Mouse (Mus musculus) neural tube, embryonic 15.5 days (tissue): ENCODE measurements around the gene Phf14. TPM values are rescaled to one million over a fixed set of nuclear protein-coding genes. Genes with fewer than 3 reads are reported as not detected.
A peak's percentile ranks its signal among the peaks of the same experiment; 100 is the strongest.
"Not testable (repeated sequence)": the region's sequence is repeated elsewhere in the genome, so short reads cannot be mapped to it uniquely, and the experiment has no call there.

Source experiments
- ATAC-seq: fragments of 200-750 bp; cut with Nextera tagmentation; 2 replicates; pipeline ENCODE4 v1.8.0; 2017; ENCODE audit warnings: mild to moderate bottlenecking, moderate TSS enrichment, moderate library complexity; ENCODE audit not compliant: low FRiP score
- H3K27ac ChIP-seq: fragments of 300-500 bp; sonication (generic); replicated peaks from 2 replicates; pipeline ENCODE4 v1.5.1; 2015; ENCODE audit warnings: mild to moderate bottlenecking, inconsistent platforms
- H3K27me3 ChIP-seq: fragments of 300-500 bp; sonication (generic); replicated peaks from 2 replicates; pipeline ENCODE4 v1.6.1; 2015; ENCODE audit warnings: inconsistent platforms
- H3K36me3 ChIP-seq: fragments of 300-500 bp; sonication (generic); 2 replicates; pipeline ENCODE4 v1.6.1; 2015; ENCODE audit warnings: inconsistent platforms
- H3K4me1 ChIP-seq: fragments of 300-500 bp; sonication (generic); 2 replicates; pipeline ENCODE4 v1.6.1; 2015; ENCODE audit warnings: inconsistent platforms
- H3K4me2 ChIP-seq: fragments of 300-500 bp; sonication (generic); 2 replicates; pipeline ENCODE4 v1.6.1; 2015; ENCODE audit warnings: inconsistent platforms, mild to moderate bottlenecking, moderate library complexity
- H3K4me3 ChIP-seq: fragments of 300-500 bp; sonication (generic); replicated peaks from 2 replicates; pipeline ENCODE4 v1.5.1; 2015; ENCODE audit warnings: mild to moderate bottlenecking, inconsistent platforms
- H3K9ac ChIP-seq: fragments of 300-500 bp; sonication (generic); replicated peaks from 2 replicates; pipeline ENCODE4 v1.6.1; 2015; ENCODE audit warnings: mild to moderate bottlenecking, inconsistent platforms
- H3K9me3 ChIP-seq: fragments of 300-500 bp; sonication (generic); replicated peaks from 2 replicates; pipeline ENCODE4 v1.6.1; 2016; ENCODE audit warnings: inconsistent platforms
- WGBS: fragments of 180-500 bp; shearing (Covaris S2); methylation state at CpG from one replicate; pipeline ENCODE4 v1.1.7; 2015; ENCODE audit warnings: mixed read lengths; 5-methylcytosine and 5-hydroxymethylcytosine counted together
- polyA plus RNA-seq: library from polyadenylated mRNA; unstranded; fragments of >200 nt; fragmentation: Nextera tagmentation; extraction: Ambion mirVana; gene quantifications from 2 replicates; pipeline ENCODE4 v1.2.1, GENCODE M21; 2015

Gene Phf14
- polyA plus RNA-seq = 72.2 and 84.1 TPM in 2 replicates

GRCm38 (mm10) chr6:11907269-11908032, at the start of gene Phf14, which contains the start of gene Ndufa4:
TSS of gene Phf14 (plus strand) at chr6:11907809.
TSS of gene Ndufa4 (minus strand) at chr6:11907497.
- H3K4me3 ChIP-seq = peak within 1 kb of the TSS; percentile 87
- peak within 1 kb of the TSS; percentile 61 for H3K4me2 ChIP-seq
- WGBS = under 1% methylated on average over 59 of the region's 59 CpGs
- ATAC-seq = peak; percentile 97
- H3K9me3 ChIP-seq = no peaks in the 10 kb centered on the region
- H3K9ac ChIP-seq = peak within 1 kb of the TSS; percentile 89
- peak within 1 kb of the TSS; percentile 84 for H3K27ac ChIP-seq
- peaks cover 23% of the 10 kb centered on the region for H3K4me1 ChIP-seq
- H3K27me3 ChIP-seq = no peaks in the 10 kb centered on the region
- H3K36me3 ChIP-seq = peaks cover 13% of the 10 kb centered on the region

- not testable (repeated sequence) for H3K27me3 ChIP-seq, H3K9me3 ChIP-seq, H3K4me1 ChIP-seq, H3K27ac ChIP-seq, H3K9ac ChIP-seq, H3K4me3 ChIP-seq, H3K36me3 ChIP-seq, H3K4me2 ChIP-seq, ATAC-seq
- no CpG with 5 or more reads among the region's 2 CpGs for WGBS
Observed at GRCm38 (mm10) chr6:11875364-11875763, 32.2 kb upstream of the Phf14 start.

- WGBS = 95% methylated on average over 4 of the region's 4 CpGs
- H3K36me3 ChIP-seq = peaks cover 39% of the 10 kb centered on the region
- H3K4me1 ChIP-seq = peaks cover 8% of the 10 kb centered on the region
Observed at GRCm38 (mm10) chr6:11900809-11901310, 6.7 kb upstream of the Phf14 start.

GRCm38 (mm10) chr6:11906890-11907268, 730 bp upstream of the Phf14 start:
- peak overlapping the region; percentile 61 for H3K4me2 ChIP-seq
- peak; percentile 33; the same call in 1 of the 2 replicates for ATAC-seq
- WGBS = under 1% methylated on average over 5 of the region's 5 CpGs

More at GRCm38 (mm10) chr6:11900809-11901310, 6.7 kb upstream of the Phf14 start:
- no peak overlapping the region for H3K9ac ChIP-seq
- no peak overlapping the region for H3K4me3 ChIP-seq
- no peak overlapping the region for H3K27ac ChIP-seq
- H3K9me3 ChIP-seq = no peaks in the 10 kb centered on the region
- H3K4me2 ChIP-seq = no peak overlapping the region
- no peaks in the 10 kb centered on the region for H3K27me3 ChIP-seq
- no peak for ATAC-seq

GRCm38 (mm10) chr6:11908170-11908569, 561 bp downstream of the Phf14 start:
- Histone ChIP-seq H3K27ac (peak overlapping the region; percentile 84; the same call in 1 of the 2 replicates), H3K4me2 (peak overlapping the region; percentile 61), H3K36me3 (peaks cover 12% of the 10 kb centered on the region), H3K27me3 (no peaks in the 10 kb centered on the region), H3K9me3 (no peaks in the 10 kb centered on the region), H3K4me3 (peak overlapping the region; percentile 87), H3K4me1 (peaks cover 23% of the 10 kb centered on the region), H3K9ac (peak overlapping the region; percentile 89)
- ATAC-seq = no peak
- 34% methylated on average over 7 of the region's 7 CpGs for WGBS

More at GRCm38 (mm10) chr6:11906890-11907268, 730 bp upstream of the Phf14 start:
- H3K4me1 ChIP-seq = peaks cover 23% of the 10 kb centered on the region
- H3K4me3 ChIP-seq = peak overlapping the region; percentile 87
- H3K27me3 ChIP-seq = no peaks in the 10 kb centered on the region
- peak overlapping the region; percentile 89 for H3K9ac ChIP-seq
- no peaks in the 10 kb centered on the region for H3K9me3 ChIP-seq
- H3K36me3 ChIP-seq = peaks cover 15% of the 10 kb centered on the region
- H3K27ac ChIP-seq = peak overlapping the region; percentile 84

GRCm38 (mm10) chr6:11925496-11926041, 18.0 kb downstream of the Phf14 start:
- H3K27me3 ChIP-seq = no peaks in the 10 kb centered on the region
- under 1% methylated on average over 20 of the region's 20 CpGs for WGBS
- peak overlapping the region; percentile 90 for H3K9ac ChIP-seq
- no peaks in the 10 kb centered on the region for H3K36me3 ChIP-seq
- peak; percentile 97 for ATAC-seq
- peak overlapping the region; percentile 74 for H3K4me3 ChIP-seq
- peak overlapping the region; percentile 97 for H3K27ac ChIP-seq
- H3K9me3 ChIP-seq = no peaks in the 10 kb centered on the region
- peak overlapping the region; percentile 60 for H3K4me2 ChIP-seq
- H3K4me1 ChIP-seq = peaks cover 29% of the 10 kb centered on the region

- Histone ChIP-seq H3K27ac (peak overlapping the region; percentile 97), H3K27me3 (no peaks in the 10 kb centered on the region), H3K9ac (peak overlapping the region; percentile 90), H3K4me3 (peak overlapping the region; percentile 74), H3K4me1 (peaks cover 29% of the 10 kb centered on the region), H3K9me3 (no peaks in the 10 kb centered on the region), H3K4me2 (peak overlapping the region; percentile 60), H3K36me3 (no peaks in the 10 kb centered on the region)
- ATAC-seq = peak; percentile 88
- under 1% methylated on average over 38 of the region's 40 CpGs for WGBS
Observed at GRCm38 (mm10) chr6:11926082-11926595, 18.5 kb downstream of the Phf14 start.

- H3K9me3 ChIP-seq = no peaks in the 10 kb centered on the region
- WGBS = 89% methylated on average over 6 of the region's 6 CpGs
- H3K27me3 ChIP-seq = no peaks in the 10 kb centered on the region
- peaks cover 29% of the 10 kb centered on the region for H3K4me1 ChIP-seq
- peak overlapping the region; percentile 60 for H3K4me2 ChIP-seq
- H3K9ac ChIP-seq = no peak overlapping the region
- no peaks in the 10 kb centered on the region for H3K36me3 ChIP-seq
- H3K27ac ChIP-seq = no peak overlapping the region
- H3K4me3 ChIP-seq = peak overlapping the region; percentile 74
- ATAC-seq = no peak
Observed at GRCm38 (mm10) chr6:11927485-11927884, 19.9 kb downstream of the Phf14 start.

- 95% methylated on average over 7 of the region's 7 CpGs for WGBS
- Histone ChIP-seq H3K4me2 (no peak overlapping the region), H3K27ac (no peak overlapping the region), H3K4me3 (no peak overlapping the region), H3K36me3 (no peaks in the 10 kb centered on the region), H3K9me3 (no peaks in the 10 kb centered on the region), H3K27me3 (no peaks in the 10 kb centered on the region), H3K9ac (no peak overlapping the region), H3K4me1 (peaks cover 8% of the 10 kb centered on the region)
- ATAC-seq = no peak
Observed at GRCm38 (mm10) chr6:11933403-11933802, 25.8 kb downstream of the Phf14 start.

- ATAC-seq = no peak
- H3K27ac ChIP-seq = no peak overlapping the region
Observed at GRCm38 (mm10) chr6:11940895-11941294, 33.3 kb downstream of the Phf14 start.

GRCm38 (mm10) chr6:11942089-11942488, 34.5 kb downstream of the Phf14 start:
- H3K27ac ChIP-seq = no peak overlapping the region
- no peak overlapping the region for H3K4me2 ChIP-seq
- H3K9ac ChIP-seq = no peak overlapping the region
- H3K27me3 ChIP-seq = no peaks in the 10 kb centered on the region
- ATAC-seq = peak; percentile 24; the same call in 1 of the 2 replicates
- H3K4me1 ChIP-seq = no peaks in the 10 kb centered on the region
- no peaks in the 10 kb centered on the region for H3K9me3 ChIP-seq
- WGBS = 92% methylated on average over 4 of the region's 4 CpGs
- peaks cover 11% of the 10 kb centered on the region for H3K36me3 ChIP-seq
- no peak overlapping the region for H3K4me3 ChIP-seq

More at GRCm38 (mm10) chr6:11940895-11941294, 33.3 kb downstream of the Phf14 start:
- Histone ChIP-seq H3K9ac (no peak overlapping the region), H3K4me3 (no peak overlapping the region), H3K4me2 (no peak overlapping the region), H3K4me1 (no peaks in the 10 kb centered on the region), H3K36me3 (peaks cover 11% of the 10 kb centered on the region), H3K9me3 (no peaks in the 10 kb centered on the region), H3K27me3 (no peaks in the 10 kb centered on the region)
